Mouse (Mus musculus): Measurements from ENCODE around the gene Drd1.

- no peak for TF ChIP-seq CTCF (IDR thresholded peaks at IDR 0.05; ENCODE audit: low read depth, low read length)
- no peak for TF ChIP-seq POLR2AphosphoS5 (IDR thresholded peaks at IDR 0.05; ENCODE audit: insufficient replicate concordance, low read depth, low read length)
- TF ChIP-seq GATA1 (IDR thresholded peaks at IDR 0.05; ENCODE audit: borderline replicate concordance, low read length) = no peak
- no peak for TF ChIP-seq TAL1 (conservative IDR thresholded peaks at IDR 0.05; ENCODE audit: low read depth, low read length)
- no peak for TF ChIP-seq GATA2 (IDR thresholded peaks at IDR 0.05; ENCODE audit: borderline replicate concordance, low read depth, low read length)
Measured at GRCm38 (mm10) chr13:54071011-54071410, 15.5 kb upstream of the Drd1 start.

Data from G1E (cell line).